Mouse (Mus musculus) neural tube, embryonic 14.5 days (tissue): ENCODE results near the gene Adh7. TPM values are rescaled to one million over a fixed set of nuclear protein-coding genes. Genes with fewer than 3 reads are reported as not detected.

Source experiments
- ATAC-seq: fragments of 200-750 bp; cut with Nextera tagmentation; 2 replicates; pipeline ENCODE4 v1.8.0; 2017; ENCODE audit warnings: low read depth, mild to moderate bottlenecking, moderate TSS enrichment, moderate library complexity
- H3K27ac ChIP-seq: fragments of 300-500 bp; sonication (generic); 2 replicates; pipeline ENCODE4 v1.5.1; 2014; ENCODE audit warnings: low read depth, mild to moderate bottlenecking, control low read depth, low read length, moderate library complexity, mixed read lengths
- H3K27me3 ChIP-seq: fragments of 300-500 bp; sonication (generic); 2 replicates; pipeline ENCODE4 v1.6.1; 2014; ENCODE audit warnings: low read length; ENCODE audit not compliant: control insufficient read depth, insufficient read depth
- H3K36me3 ChIP-seq: fragments of 300-500 bp; sonication (generic); 2 replicates; pipeline ENCODE4 v1.6.1; 2014; ENCODE audit warnings: low read length, mixed read lengths; ENCODE audit not compliant: control insufficient read depth, insufficient read depth
- H3K4me1 ChIP-seq: fragments of 300-500 bp; sonication (generic); 2 replicates; pipeline ENCODE4 v1.6.1; 2014; ENCODE audit warnings: low read length; ENCODE audit not compliant: control insufficient read depth, insufficient read depth
- H3K4me2 ChIP-seq: fragments of 300-500 bp; sonication (generic); 2 replicates; pipeline ENCODE4 v1.6.1; 2014; ENCODE audit warnings: mild to moderate bottlenecking, low read depth, low read length, control low read depth
- H3K4me3 ChIP-seq: fragments of 300-500 bp; sonication (generic); 2 replicates; pipeline ENCODE4 v1.5.1; 2014; ENCODE audit warnings: low read depth, low read length, control low read depth, mixed read lengths
- H3K9ac ChIP-seq: fragments of 300-500 bp; sonication (generic); replicated peaks from 2 replicates; pipeline ENCODE4 v1.6.1; 2014; ENCODE audit warnings: low read depth, mild to moderate bottlenecking, control low read depth, low read length, mixed read lengths
- H3K9me3 ChIP-seq: fragments of 300-500 bp; sonication (generic); 2 replicates; pipeline ENCODE4 v1.6.1; 2016; ENCODE audit warnings: low read length; ENCODE audit not compliant: control insufficient read depth
- WGBS: fragments of 180-500 bp; shearing (Covaris S2); extraction: QIAGEN DNeasy Blood & Tissue Kit; methylation state at CpG from one replicate; pipeline ENCODE4 v1.1.7; 2014; 5-methylcytosine and 5-hydroxymethylcytosine counted together
- polyA plus RNA-seq: library from polyadenylated mRNA; unstranded; fragments of >200 nt; fragmentation: Nextera tagmentation; extraction: Ambion mirVana; gene quantifications from 2 replicates; pipeline ENCODE4 v1.2.1, GENCODE M21; 2014

The Adh7 gene
- polyA plus RNA-seq, 1 experiment from 2014 or later = 0.54 TPM

DNA sequence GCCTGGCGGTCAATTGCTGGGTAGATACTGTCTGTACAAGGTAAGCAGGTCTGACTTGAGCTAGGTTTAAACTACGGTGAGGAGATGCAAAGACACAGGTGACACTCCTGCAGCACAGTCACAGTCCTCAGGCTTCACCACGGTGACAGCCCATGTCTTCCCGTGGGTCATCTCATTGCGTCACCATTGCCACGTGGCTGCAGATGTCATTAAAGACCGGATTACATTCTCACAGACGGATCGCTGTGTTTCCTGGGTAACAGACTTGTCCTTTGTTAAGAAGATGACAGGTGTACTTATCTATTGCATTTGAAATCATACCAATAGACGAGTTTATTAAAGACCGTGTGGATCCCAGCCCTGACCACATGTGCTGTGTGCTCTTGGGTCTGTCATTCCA lies 3.6 kb downstream of the Adh7 start:
- H3K4me1 ChIP-seq = no peaks in the 10 kb centered on the region
- no peak for ATAC-seq
- WGBS = 76% methylated on average over 11 of the region's 11 CpGs

DNA sequence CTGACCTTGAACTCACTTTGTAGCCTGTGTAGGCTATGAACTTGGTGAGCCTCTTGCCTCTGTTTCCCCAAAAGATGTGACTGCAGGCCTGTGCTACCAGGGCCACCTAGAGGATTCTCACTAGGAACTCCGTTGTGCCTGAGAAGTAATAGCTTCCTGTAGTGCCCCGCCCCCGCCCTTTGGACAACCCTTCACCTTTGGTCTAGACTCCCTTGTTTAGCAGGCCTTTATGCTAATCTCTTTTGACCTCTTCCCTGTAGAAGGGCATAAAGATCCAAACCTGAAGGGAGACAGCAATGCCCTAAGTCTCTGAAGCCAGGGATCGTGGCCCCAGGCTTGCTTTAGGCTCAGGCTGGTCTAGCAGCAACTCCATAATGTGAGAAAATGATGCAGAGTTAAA lies 5.0 kb downstream of the Adh7 start:
- no peak overlapping the region for H3K4me2 ChIP-seq
- H3K9ac ChIP-seq = no peak overlapping the region
- H3K9me3 ChIP-seq = no peaks in the 10 kb centered on the region
- H3K27me3 ChIP-seq = no peaks in the 10 kb centered on the region
- H3K4me3 ChIP-seq = no peak overlapping the region
- H3K4me1 ChIP-seq = no peaks in the 10 kb centered on the region
- 69% methylated on average over 4 of the region's 4 CpGs for WGBS
- no peak for ATAC-seq
- H3K36me3 ChIP-seq = no peaks in the 10 kb centered on the region
- H3K27ac ChIP-seq = no peak overlapping the region

More for the DNA sequence above, 3.6 kb downstream of the Adh7 start:
- Histone ChIP-seq H3K4me2 (no peak overlapping the region), H3K27me3 (no peaks in the 10 kb centered on the region), H3K4me3 (no peak overlapping the region), H3K36me3 (no peaks in the 10 kb centered on the region), H3K27ac (no peak overlapping the region), H3K9me3 (no peaks in the 10 kb centered on the region), H3K9ac (no peak overlapping the region)

DNA sequence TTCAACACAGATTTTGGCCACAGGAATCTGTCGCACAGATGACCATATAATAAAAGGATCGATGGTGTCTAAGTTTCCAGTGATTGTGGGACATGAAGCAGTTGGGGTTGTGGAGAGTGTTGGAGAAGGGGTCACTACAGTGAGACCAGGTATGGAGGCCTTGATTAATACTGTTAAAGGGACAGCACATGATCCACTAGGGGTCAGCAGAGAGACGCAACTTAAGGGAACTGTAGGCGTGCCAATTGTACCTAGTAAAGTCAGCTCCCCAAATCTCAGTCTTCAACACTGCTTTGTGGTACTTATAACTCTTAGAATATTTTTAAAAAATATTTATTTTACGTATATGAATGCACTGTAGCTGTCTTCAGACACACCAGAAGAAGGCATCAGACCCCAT lies 5.4 kb downstream of the Adh7 start:
- WGBS = 50% methylated on average over 5 of the region's 5 CpGs
- no peak overlapping the region for H3K4me3 ChIP-seq
- no peaks in the 10 kb centered on the region for H3K4me1 ChIP-seq
- H3K27ac ChIP-seq = no peak overlapping the region
- H3K36me3 ChIP-seq = no peaks in the 10 kb centered on the region
- no peak overlapping the region for H3K9ac ChIP-seq
- no peaks in the 10 kb centered on the region for H3K9me3 ChIP-seq
- peak; percentile 71; the same call in 1 of the 2 replicates for ATAC-seq
- no peak overlapping the region for H3K4me2 ChIP-seq
- H3K27me3 ChIP-seq = no peaks in the 10 kb centered on the region

DNA sequence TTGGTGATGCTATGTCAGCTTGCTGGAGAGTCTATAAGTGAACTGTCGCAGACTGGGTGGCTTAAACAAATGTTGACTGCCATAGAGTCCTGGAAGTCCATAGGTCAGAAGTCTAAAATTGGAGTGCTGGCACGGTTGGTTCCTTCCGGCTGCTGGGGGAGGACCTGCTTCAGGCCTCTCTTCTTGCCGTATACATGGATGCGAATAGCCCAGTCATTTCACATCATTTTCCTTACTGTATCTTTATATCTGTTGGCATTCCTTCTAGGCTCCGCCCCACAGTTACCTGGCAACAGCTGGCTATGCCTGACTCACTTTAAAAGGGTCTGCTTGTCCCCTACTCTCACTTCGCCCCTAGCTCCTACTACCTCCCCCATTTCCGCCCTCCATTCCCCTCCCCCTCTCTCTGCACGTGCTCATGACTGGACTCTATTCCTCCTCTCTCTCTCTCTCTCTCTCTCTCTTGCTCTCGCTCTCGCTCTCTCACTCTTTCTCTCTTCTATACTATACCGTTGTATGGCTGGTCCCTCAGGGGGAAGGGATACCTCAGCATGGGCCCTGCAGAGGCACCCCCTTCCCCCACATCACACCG lies 6.9 kb downstream of the Adh7 start:
- no peak overlapping the region for H3K4me3 ChIP-seq
- no peak for ATAC-seq
- WGBS = 89% methylated on average over 13 of the region's 13 CpGs
- no peak overlapping the region for H3K9ac ChIP-seq
- no peak overlapping the region for H3K27ac ChIP-seq
- H3K4me1 ChIP-seq = no peaks in the 10 kb centered on the region
- H3K9me3 ChIP-seq = no peaks in the 10 kb centered on the region
- H3K4me2 ChIP-seq = no peak overlapping the region
- no peaks in the 10 kb centered on the region for H3K36me3 ChIP-seq
- no peaks in the 10 kb centered on the region for H3K27me3 ChIP-seq

DNA sequence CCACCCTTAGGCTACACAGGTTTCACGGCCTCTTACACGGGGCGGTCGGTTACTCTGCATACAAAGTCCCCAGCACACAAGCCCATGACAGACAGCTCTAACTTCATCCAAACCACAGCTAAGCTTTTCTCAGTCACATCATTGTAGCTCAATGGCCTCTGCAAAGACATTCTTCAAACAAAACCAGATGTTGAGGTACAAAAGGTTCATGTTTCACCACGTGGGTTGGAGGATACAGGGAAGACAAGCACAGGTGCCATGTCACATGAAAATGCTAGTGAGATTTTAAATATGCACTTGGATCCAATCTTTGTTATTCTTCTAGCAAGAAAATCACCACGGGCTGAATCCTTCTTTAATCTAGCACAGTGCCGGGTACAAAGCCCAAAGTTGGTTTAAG lies 7.8 kb downstream of the Adh7 start:
- Histone ChIP-seq H3K4me3 (no peak overlapping the region), H3K27me3 (no peaks in the 10 kb centered on the region), H3K9me3 (no peaks in the 10 kb centered on the region), H3K4me2 (no peak overlapping the region), H3K27ac (no peak overlapping the region), H3K4me1 (no peaks in the 10 kb centered on the region), H3K9ac (no peak overlapping the region), H3K36me3 (no peaks in the 10 kb centered on the region)
- no peak for ATAC-seq
- WGBS = 76% methylated on average over 7 of the region's 7 CpGs

DNA sequence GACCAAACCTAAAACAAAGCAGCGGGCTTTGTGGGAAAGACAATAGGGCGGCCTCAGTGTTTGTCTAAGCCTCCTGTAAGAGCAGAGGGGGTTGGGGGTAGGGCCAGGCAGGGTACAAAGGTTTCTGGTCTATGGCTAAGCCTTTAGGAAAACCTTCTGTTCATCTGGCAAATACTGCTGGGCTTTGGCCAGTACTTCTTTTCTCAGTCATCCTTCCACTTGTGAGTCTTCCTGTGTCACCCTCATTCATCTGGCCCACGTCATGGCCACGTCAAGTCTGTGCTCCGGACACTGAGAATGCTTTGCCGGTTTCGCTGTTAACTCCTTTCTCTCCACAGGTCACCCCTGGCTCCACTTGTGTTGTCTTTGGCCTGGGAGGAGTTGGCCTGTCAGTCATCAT lies 8.3 kb downstream of the Adh7 start:
- Histone ChIP-seq H3K36me3 (no peaks in the 10 kb centered on the region), H3K4me2 (no peak overlapping the region), H3K9me3 (no peaks in the 10 kb centered on the region), H3K27ac (no peak overlapping the region), H3K4me1 (no peaks in the 10 kb centered on the region), H3K9ac (no peak overlapping the region), H3K4me3 (no peak overlapping the region), H3K27me3 (no peaks in the 10 kb centered on the region)
- WGBS = 36% methylated on average over 7 of the region's 7 CpGs
- ATAC-seq = no peak

DNA sequence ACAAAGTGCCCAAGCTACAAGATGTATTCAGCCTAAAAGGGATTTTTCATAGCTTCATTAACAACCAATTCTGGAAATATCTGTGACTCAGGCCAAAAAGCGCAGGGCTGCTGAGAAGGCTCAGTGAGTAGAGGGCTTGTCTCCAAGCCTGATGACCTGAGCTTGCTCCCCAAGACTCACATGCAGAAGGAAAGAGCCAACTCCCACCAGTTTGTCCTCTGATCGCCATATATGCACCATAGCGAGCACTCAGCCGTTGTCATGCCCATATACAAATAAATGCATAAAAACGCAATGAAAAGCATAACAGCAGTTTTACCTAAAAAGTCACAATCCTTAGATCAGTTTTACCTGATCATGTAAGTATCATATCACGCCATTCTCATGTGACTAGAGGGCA lies 8.9 kb downstream of the Adh7 start:
- no peak for ATAC-seq
- H3K4me2 ChIP-seq = no peak overlapping the region

DNA sequence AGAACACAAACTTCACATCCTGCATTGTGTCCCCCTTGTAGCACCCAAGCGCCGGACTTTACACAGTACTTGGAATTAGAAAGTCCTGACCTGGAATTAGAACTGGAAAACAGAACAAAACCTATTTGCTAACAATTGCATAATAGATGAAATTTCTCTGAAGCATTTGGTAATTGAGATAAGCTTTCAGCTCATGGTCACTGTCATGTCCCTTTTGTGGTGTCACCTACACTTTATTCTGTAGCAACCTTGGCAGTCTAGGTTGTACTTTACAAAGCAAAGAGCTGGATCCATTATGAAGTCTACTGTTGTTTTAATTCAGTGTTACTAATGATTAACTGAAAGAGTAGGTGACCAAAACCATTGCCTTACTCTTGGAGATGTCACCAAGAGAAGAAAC lies 9.5 kb downstream of the Adh7 start:
- no peak for ATAC-seq
- 91% methylated on average over 2 of the region's 2 CpGs for WGBS
- Histone ChIP-seq H3K4me3 (no peak overlapping the region), H3K9me3 (no peaks in the 10 kb centered on the region), H3K36me3 (no peaks in the 10 kb centered on the region), H3K27ac (no peak overlapping the region), H3K27me3 (no peaks in the 10 kb centered on the region), H3K4me2 (no peak overlapping the region), H3K9ac (no peak overlapping the region), H3K4me1 (no peaks in the 10 kb centered on the region)

More for the DNA sequence above, 8.9 kb downstream of the Adh7 start:
- no peak overlapping the region for H3K9ac ChIP-seq
- WGBS = 95% methylated on average over 6 of the region's 6 CpGs
- no peaks in the 10 kb centered on the region for H3K4me1 ChIP-seq
- H3K36me3 ChIP-seq = no peaks in the 10 kb centered on the region
- H3K27me3 ChIP-seq = no peaks in the 10 kb centered on the region
- no peaks in the 10 kb centered on the region for H3K9me3 ChIP-seq
- H3K27ac ChIP-seq = no peak overlapping the region
- H3K4me3 ChIP-seq = no peak overlapping the region

DNA sequence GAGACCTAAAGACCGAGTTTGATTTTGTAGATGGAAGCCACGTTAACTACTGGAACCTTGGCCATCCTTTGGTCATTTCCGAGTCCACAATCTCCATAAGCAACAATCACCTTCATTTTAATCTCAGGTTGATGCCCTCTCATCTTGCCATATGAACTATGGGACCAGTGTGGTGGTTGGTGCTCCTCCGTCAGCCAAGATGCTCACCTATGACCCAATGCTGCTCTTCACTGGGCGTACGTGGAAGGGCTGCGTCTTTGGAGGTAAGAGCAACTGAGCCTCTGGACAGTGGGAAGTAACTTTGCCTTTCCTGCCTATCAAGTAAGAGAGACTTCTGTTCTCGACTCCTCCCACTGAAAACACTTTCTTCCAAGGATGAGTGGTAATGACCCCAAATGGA lies 10.2 kb downstream of the Adh7 start:
- ATAC-seq = no peak
- H3K27me3 ChIP-seq = no peaks in the 10 kb centered on the region
- H3K4me3 ChIP-seq = no peak overlapping the region
- H3K4me2 ChIP-seq = no peak overlapping the region
- H3K4me1 ChIP-seq = no peaks in the 10 kb centered on the region
- no peak overlapping the region for H3K27ac ChIP-seq
- no peaks in the 10 kb centered on the region for H3K36me3 ChIP-seq
- H3K9me3 ChIP-seq = no peaks in the 10 kb centered on the region
- no peak overlapping the region for H3K9ac ChIP-seq
- WGBS = 97% methylated on average over 8 of the region's 8 CpGs
